Mouse (Mus musculus) monocyte, adult 5-6 weeks (primary cell): ENCODE results near the gene Nfia. TPM values are rescaled to one million over a fixed set of nuclear protein-coding genes. Genes with fewer than 3 reads are reported as not detected.

ENCODE experiments used
- ATAC-seq: fragments of 153-309, 156-312 bp; replicated peaks from 2 replicates; pipeline ENCODE4 v1.8.0; 2017; ENCODE audit warnings: mild to moderate bottlenecking; ENCODE audit not compliant: low TSS enrichment, insufficient number of reproducible peaks, severe bottlenecking, poor library complexity, low FRiP score
- total RNA-seq: library from RNA; stranded (forward); fragments of 200-1000, 200-491, 200-594 nt; gene quantifications from 3 replicates; pipeline ENCODE4 v1.2.3, GENCODE M21; 2017

The Nfia gene
- total RNA-seq, 1 experiment from 2014 or later = 0.67 TPM

DNA sequence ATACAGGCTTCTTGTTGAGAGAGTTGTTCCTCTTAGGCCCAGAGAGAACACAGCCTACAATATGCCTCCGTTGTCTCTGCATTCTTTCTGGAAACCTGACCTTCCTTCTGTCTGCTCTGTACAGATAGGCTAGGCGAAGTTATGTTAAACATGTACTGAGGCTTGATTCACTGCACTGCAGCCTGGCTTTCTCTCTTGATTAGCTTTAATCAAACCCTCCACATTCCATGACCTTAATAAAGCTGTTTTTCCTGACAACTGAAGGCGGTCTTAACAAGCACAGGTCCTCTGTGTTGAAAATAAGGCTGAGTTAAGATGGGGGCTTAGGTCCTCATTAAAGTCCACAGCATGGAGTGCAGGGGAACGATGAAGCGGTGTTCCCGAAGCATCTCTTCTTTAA lies 54.6 kb downstream of the Nfia start:
- ATAC-seq = no peak

DNA sequence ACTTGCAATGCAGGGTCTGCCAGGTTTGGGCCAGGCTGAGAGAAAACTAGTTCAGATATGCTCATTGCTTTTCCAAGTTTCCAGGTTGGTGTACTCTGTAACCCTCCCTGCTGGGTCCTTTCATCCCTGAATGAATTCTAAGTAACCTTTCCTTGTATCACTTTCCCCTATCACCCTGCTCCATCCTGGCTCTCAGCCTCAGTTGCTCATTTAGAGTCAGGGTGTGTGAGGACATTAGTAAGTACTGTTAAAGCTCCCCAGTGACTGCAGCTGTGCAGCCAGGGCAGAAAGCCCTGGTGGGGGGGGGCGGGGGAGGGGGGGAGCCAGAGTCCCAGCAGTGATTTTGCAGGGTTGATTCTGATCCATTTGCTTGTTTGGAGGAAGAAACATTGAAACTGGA lies 56.0 kb downstream of the Nfia start:
- ATAC-seq = no peak

DNA sequence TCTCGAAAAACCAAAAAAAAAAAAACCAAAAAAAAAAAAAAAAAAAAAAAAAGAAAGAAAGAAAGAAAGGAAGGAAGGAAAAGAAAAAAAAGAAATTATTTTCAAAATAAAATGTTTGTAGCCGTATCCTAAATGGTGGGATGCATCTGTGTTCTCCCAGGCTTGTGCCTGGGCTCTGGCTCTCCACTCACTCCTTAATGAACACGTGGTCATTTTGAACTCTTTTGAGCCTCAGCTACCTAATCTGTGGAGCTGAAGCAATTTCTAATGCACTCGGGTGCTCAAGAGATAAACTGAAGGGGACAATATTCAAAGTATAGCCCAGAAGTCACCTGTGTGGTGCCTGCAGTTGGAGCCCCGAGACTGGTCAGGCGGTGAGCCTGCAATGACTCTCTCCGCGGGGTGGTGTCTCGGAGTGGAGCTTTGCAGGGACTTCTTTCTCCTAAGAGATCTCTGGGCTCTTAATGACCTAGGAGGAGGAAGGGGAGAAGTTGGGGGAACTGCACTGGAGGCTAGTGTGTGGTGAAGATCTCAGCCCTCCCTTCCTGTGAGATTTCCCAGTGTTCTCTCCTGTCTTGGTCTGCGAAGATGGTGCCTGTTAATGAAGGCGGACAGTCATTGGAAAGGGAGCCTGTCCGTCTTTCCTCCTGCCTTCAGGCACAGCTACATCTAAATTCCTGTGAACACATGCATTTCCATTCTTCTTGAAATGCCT lies 57.0 kb downstream of the Nfia start:
- no peak for ATAC-seq

DNA sequence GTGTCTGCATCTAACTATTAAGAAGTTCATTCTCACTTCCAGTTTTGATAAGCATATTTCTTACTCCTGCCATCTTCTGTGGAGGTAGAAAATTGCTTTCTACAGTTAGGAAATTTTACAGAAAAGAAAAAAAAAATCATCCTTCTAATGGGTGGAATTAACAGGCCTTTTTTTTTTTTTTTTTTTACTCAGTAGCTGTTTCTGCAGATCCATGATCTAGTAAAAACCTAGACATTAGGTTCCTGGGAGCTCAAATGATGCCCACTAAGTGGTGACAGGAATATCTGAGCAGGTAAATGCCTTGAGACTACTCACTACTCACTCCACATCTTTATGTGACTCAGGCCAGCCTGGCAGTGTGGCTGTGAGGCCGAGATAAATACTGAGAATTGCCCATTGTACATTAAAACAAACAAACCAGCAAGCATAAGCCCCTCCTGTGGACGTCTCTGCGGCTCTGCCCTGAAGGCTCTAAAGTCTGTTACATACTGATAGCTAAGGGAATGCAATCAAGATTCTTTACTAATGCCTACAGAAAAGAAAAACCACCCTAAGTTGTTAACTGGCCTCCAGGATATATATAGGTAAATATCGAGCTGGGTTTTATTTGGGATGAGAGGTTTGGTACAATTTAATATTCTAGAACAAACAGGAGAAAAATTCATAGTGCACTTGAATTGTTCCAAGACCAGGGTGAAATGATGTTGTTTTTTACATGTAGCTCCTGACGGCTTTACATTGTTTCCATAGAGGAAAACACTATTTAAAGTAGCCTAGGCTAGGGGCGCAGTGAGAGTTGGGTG lies 57.7 kb downstream of the Nfia start:
- no peak for ATAC-seq

DNA sequence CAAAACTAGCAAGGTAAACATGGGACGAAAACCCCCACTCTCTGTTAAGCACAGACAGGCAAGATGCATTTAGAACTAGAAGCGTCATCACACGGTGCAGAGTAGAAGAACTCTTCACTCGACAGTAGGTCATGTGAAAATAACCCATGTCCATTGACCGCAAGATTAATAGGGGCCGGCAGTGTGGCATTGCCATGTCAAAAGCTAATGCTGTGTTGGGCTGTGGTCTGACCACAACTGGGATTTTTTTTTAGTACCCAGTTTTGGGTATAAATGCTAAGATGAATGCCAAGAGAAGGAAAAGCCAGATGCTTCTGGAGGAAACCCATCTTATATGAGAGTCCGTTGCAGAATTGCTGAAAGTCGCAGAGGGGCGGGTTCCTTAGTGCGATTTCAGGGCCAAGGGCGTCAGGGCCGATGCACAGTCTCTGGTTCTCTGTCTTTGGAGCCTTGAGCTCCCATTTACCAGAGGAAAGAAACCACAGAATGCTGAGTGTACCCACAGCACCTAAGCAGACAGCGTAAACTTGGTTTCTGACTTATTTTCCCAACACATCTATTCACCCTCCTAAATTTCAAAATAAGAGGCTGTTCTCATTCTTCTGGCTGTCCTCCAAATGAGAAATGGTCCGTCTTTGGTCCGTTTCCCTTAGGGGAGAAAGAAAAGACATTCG lies 58.5 kb downstream of the Nfia start:
- no peak for ATAC-seq

DNA sequence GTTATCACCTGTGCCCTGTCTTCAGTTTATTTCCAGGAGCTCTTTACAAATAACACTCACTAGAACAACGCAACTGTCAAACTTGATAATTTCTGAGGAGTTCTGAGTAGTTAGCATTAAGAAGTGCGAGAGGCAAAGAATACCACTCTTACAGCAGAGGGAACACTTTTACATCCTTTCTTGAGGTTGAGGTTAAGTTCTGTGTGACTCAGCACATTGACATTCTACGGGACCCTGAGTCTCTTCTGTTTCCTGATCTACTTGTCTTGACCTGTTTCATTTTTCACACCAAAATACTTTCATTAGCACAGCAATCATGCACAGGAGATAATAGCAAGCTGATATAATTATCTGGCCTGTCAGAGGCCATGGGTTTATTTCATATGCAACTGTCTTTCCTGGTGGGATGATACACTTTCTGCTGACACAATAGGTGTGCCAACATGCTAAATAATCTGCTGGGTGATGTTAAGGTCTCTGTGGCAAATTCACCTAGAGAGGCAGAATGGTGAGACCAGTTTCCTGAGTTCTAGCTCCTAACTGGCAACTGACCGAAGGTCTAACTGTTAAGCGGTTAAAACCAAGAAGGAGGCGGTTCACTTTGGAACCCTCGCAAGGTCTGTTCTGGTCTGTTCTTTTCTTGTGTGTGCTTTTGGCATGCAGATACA lies 59.2 kb downstream of the Nfia start:
- ATAC-seq = no peak

DNA sequence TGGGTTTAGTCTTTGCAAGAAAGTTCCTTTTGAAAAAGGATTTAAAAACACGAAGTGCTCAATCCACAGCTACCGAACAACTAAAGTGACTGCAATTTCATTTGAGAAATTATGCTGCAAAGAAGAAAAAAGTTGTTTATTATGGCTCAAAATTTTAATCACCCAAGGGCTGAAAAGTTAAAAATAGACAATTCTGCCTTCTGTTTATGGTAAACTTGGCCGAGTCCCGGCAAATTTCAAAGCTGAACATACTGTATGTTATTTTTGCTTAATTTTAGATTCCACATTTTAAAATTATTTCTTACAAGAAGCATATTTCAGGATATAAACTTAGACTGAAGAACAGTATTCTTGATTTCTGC lies 59.7 kb downstream of the Nfia start:
- ATAC-seq = no peak

DNA sequence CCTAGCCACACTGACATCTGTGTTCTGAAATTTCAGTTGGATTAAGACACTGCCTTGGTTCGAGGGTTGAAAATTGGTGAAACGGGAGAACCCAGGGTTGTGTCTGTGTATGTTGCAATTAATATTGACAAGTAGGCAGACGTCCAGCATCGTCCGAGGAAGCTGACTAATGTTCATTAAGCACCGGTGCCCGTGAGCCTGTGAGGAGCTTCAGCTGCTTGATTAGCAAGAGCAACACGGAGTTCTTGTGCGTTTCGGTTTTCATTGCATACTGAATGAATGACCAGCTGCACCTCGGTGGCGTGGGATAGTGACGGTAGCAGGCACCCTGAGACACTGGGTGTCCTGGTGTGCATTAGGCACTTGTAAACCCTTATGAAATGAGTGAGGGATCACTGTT lies 64.3 kb downstream of the Nfia start:
- ATAC-seq = no peak

DNA sequence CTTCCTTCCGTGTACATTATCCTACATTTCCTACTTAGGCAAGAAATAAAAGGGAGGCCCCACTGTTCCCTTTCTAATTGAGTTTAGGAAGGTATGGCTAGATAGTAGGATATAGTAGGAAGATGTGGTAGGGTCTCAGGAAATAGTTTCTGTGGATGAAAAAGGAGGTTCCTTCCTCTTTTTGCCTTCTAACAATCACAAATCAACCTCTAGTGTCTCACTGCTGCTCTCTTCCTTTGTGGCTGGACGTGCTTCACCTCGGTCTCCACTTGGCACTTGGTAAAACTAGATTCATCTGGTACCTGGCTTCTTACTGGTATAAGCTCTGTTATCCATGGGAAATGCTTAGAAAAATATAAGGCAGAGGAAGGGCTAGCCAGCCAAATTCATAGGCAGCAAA lies 65.2 kb downstream of the Nfia start:
- ATAC-seq = no peak

DNA sequence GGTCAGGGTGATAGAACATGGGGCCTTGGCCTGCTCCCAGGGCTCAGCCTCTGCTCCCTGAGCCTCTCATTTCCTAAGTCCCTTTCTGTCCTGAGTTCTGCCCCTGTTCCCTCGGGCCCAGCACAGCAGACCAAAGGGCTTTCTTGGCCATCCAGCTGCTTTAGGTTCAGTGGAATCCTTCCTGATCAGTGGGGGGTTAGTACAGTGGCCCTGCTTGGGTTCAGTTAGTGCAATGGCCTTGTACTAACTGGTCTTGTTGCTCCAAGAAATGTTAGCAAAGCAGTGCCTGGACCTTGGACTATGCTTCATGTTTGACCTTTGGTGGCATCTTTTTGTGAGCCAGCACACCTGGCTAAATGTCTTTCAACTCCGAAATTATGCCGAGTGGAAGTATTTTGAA lies 66.1 kb downstream of the Nfia start:
- ATAC-seq = no peak

DNA sequence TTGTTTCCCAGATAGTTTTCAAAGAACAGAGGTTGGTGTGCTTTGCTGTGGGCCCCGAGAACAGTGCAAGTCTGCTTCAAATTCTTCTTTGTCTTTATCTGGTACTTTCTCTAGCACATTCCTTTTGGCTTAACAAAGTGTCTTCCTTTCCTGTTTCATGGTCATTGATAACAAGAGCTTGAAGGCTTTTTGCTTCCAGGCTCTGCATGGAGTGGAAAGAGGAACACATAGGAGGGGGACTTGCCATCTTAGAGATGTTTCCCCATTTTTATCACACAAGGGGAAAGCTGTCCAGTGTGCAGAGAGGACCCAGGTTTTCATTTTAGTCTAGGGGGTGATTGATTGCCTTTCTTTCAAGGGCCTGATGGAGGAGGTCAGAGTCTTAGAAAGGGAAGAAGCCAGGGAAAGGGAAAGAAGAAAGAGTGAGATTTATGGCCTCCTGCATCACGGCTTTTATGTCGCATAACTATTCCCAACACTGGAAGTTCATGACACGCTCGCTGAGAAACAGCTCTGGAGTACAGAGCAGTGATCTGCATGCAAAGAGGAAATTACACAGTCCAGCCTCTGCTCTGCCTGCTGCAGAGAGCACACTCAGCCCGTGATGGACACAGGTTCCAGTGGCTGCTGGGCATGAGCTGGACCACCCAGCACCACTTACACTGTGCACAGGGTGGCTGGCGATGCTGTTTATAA lies 67.0 kb downstream of the Nfia start:
- 0 out of 2 replicates have a peak, but pooled peaks have one; percentile 5 for ATAC-seq

DNA sequence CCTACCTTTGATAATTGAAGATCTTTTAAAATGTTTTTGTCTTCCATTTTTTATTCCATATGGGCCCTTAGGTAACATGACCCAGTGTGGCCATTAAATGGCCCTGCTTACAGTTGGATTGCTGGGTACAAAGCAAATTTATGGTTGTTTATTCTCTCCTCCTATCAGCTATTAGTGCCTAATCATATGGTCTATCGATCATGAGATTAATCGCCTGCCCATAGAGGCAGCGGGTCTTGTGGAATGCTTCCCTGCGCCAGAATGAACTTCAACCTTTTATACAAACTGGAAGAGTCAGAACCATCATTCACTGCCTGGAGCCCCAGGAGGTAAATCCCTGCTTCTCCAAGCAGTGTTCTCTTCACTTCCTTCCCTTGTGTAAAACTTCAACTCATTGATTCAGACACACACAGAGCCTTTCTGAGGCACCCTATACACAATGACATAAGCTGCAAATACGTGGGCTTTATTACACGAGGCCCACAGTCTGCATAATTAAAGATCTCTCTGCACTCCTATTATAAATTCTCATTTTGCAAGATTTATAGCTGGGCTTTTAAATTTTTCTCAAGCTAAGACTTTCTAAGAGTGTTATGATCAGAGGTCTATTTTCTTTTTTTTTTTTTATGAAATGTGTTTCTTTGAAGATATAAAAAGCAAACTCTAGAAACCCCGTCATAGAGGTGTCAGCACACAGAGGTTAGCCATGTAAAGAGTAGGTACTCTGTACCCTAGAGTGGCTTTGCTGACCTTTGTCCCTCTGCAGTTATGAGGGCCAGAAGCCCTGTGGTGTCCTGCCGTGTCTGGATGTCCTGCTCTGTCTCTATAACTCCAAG lies 67.9 kb downstream of the Nfia start:
- no peak for ATAC-seq

DNA sequence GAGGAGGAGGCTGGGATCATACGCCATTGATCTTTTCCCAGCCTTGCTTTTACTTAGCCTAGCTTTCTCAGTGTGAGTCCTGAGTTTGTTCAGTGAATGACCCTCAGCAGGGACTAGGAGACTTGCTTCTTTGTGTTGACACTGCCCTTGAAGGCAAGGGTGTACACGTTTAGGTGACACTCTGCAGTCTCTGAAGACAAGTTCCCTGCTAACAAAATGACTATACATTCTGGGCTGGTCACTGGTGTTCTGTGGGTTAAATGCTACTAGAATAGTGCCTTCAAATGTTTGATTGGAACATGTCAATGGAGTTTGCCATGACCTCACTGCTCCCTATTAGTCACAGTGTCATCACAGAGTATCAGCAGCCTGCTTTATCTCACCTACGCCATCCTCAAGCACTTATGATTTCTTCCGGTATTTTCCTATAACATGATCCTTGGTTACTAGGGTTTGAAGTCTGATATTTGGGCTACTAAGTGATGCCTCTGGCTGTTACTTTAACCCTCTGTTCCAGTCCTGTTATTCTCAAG lies 68.6 kb downstream of the Nfia start:
- ATAC-seq = no peak

DNA sequence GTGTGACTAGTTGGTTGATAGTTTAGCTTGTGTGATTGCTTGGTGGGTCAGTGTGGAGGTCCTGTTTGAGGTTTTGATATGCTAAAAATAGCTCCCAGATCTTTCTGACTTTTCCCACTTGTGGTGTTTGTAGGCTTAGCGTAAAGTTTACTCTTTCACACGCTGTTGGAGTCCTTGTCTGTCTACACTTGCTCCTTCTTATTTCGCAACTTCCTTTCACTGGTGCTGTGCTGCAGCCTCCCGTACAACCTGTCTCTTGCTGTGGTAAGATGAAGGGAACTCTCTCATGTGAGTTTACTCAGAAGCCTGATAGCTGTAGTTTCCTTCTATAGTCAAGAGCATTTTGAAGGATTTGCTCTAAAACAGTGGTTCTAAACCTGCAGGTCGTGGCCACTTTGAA lies 69.2 kb downstream of the Nfia start:
- ATAC-seq = no peak

DNA sequence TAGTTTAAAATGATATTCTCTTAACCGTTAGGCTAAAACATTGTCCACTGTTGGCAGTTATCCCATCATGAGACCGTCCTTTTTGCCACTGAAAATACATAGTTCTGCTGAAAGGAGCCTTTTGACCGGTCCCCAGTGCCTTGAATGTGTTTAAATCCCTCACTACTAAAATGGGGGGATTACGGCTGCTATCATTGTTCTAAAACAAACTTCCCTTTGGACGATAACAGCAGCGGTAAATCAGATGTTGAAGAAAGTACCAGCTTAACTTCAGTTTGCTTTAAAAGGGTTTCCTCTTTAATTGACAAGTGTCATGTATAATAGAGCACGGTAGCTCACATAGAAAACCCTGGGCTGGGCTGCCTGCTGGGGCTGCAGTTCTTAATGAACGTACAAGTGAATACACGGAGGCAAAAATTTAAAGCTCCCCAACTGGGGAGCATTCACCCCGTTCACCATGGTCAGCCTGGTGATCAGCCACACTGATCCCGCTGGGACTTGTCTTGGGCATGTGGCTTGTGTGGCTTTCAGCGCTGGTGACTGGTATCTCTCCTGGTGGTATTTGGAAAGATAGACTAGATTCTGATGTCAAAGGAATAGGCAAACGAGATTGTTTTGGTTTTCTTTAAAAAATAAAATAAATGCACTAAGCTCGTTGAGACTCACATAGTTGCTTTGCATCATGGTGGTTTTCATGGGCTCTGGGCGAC lies 71.6 kb downstream of the Nfia start:
- ATAC-seq = no peak

DNA sequence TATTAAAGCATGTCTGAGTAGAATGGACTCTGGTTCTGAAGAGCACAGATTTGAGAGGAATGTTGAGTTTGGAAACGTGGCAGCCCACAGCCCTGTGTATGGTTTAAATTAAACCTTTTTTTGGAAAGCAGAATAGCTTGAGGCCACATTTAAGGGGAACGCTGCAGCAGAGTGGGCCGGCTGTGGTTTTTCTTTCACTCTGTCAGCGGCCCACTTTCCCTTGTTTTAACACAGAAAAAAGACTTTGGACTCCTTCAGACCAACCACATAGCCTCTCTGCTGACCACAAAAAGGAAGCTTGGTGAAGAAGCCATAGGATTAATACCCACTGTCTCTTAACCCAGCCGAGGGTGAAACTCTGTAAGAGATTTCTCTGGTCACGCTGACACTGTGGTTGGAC lies 72.4 kb downstream of the Nfia start:
- no peak for ATAC-seq

DNA sequence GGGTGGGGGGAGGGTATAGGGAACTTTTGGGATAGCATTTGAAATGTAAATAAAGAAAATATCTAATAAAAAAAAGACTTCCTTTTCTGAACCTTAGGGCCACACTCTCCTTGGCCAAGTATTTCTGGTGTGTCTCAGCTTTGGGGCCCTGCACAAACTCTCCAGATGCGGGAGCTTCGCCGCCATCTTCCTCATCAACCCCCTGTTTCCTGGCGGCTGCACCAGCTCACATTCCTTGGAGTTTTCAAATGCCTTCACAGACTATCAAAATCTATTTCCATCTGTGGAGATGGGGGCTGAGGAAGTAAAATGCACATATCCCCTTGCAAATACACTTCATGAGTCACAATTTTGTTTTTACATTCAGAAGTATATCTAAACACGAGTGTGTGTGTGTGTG lies 75.1 kb downstream of the Nfia start:
- no peak for ATAC-seq
